Mouse (Mus musculus) bone marrow, adult 2 months (tissue): ENCODE data around the gene Foxe1. TPM values are rescaled to one million over a fixed set of nuclear protein-coding genes. Genes with fewer than 3 reads are reported as not detected.
A peak's percentile ranks its signal among the peaks of the same experiment; 100 is the strongest.

Source experiments
- H3K27ac ChIP-seq: fragments of 200-500 bp; 2 replicates; pipeline ENCODE4 v1.5.1; 2012; ENCODE audit warnings: low read depth, mild to moderate bottlenecking, control low read depth, inconsistent platforms, low read length; ENCODE audit not compliant: control insufficient read depth, poor library complexity, insufficient read depth
- H3K4me1 ChIP-seq: fragments of 200-500 bp; 2 replicates; pipeline ENCODE4 v1.6.1; 2011; ENCODE audit warnings: low read length; ENCODE audit not compliant: control insufficient read depth, insufficient read depth
- H3K4me3 ChIP-seq: fragments of 200-500 bp; replicated peaks from 2 replicates; pipeline ENCODE3; 2011; ENCODE audit warnings: mild to moderate bottlenecking, low read depth, low read length, control low read depth; ENCODE audit not compliant: control insufficient read depth
- CTCF ChIP-seq: fragments of 200-500 bp; IDR thresholded peaks from 2 replicates; pipeline ENCODE4 v1.5.1; 2011; ENCODE audit warnings: low read length, control low read depth; ENCODE audit not compliant: control insufficient read depth, insufficient read depth
- POLR2A ChIP-seq: fragments of 200-500 bp; IDR thresholded peaks from 2 replicates; pipeline ENCODE4 v1.6.1; 2011; ENCODE audit warnings: low read depth, mild to moderate bottlenecking, control low read depth, low read length, borderline replicate concordance; ENCODE audit not compliant: control insufficient read depth
- WGBS: fragments of 180-500 bp; shearing (Covaris S2); methylation state at CpG from one replicate; pipeline ENCODE4 v1.1.7; 2018; 5-methylcytosine and 5-hydroxymethylcytosine counted together
- polyA plus RNA-seq: library from polyadenylated mRNA; stranded (reverse); fragments of >200 nt; gene quantifications from 2 replicates; pipeline ENCODE4 v1.2.4, GENCODE M21; 2011; ENCODE audit warnings: low replicate concordance; ENCODE audit not compliant: missing spikeins, insufficient read depth, insufficient read length

Foxe1 gene
- not detected in 2 replicates for polyA plus RNA-seq

GRCm38 (mm10) chr4:46343596-46344260, at the start of gene Foxe1:
TSS of gene Foxe1 (plus strand) at chr4:46343609.
- H3K27ac ChIP-seq = no peak within 1 kb of the TSS; the same call in 1 of the 2 replicates
- H3K4me3 ChIP-seq = no peak within 1 kb of the TSS
- no peaks in the 10 kb centered on the region for H3K4me1 ChIP-seq
- 10% methylated on average over 70 of the region's 70 CpGs for WGBS
- TF ChIP-seq CTCF (no peak), POLR2A (no peak)

- Histone ChIP-seq H3K27ac (no peak overlapping the region), H3K4me1 (no peaks in the 10 kb centered on the region), H3K4me3 (no peak overlapping the region)
- TF ChIP-seq CTCF (no peak), POLR2A (no peak)
- WGBS = 14% methylated on average over 8 of the region's 8 CpGs
Measured at GRCm38 (mm10) chr4:46304071-46304470, 39.3 kb upstream of the Foxe1 start.

GRCm38 (mm10) chr4:46304757-46305384, 38.5 kb upstream of the Foxe1 start:
- under 1% methylated on average over 74 of the region's 78 CpGs for WGBS
- Histone ChIP-seq H3K27ac (no peak overlapping the region), H3K4me1 (no peaks in the 10 kb centered on the region), H3K4me3 (peak overlapping the region; percentile 64)
- no peak for TF ChIP-seq CTCF
- no peak for TF ChIP-seq POLR2A

- no peak for TF ChIP-seq POLR2A
- Histone ChIP-seq H3K27ac (no peak overlapping the region), H3K4me3 (no peak overlapping the region), H3K4me1 (no peaks in the 10 kb centered on the region)
- WGBS = 27% methylated on average over 7 of the region's 7 CpGs
Measured at GRCm38 (mm10) chr4:46305436-46305835, 38.0 kb upstream of the Foxe1 start.

- TF ChIP-seq POLR2A = no peak
- TF ChIP-seq CTCF = no peak
- Histone ChIP-seq H3K4me3 (no peak overlapping the region), H3K27ac (no peak overlapping the region), H3K4me1 (no peaks in the 10 kb centered on the region)
- WGBS = 75% methylated on average over 9 of the region's 9 CpGs
Measured at GRCm38 (mm10) chr4:46307341-46307740, 36.1 kb upstream of the Foxe1 start.

GRCm38 (mm10) chr4:46307869-46308268, 35.5 kb upstream of the Foxe1 start:
- Histone ChIP-seq H3K27ac (no peak overlapping the region), H3K4me1 (no peaks in the 10 kb centered on the region), H3K4me3 (no peak overlapping the region)
- TF ChIP-seq CTCF (no peak), POLR2A (no peak)
- 29% methylated on average over 7 of the region's 7 CpGs for WGBS

- no peak overlapping the region for H3K4me3 ChIP-seq
- TF ChIP-seq POLR2A = no peak
- TF ChIP-seq CTCF = no peak
- no peaks in the 10 kb centered on the region for H3K4me1 ChIP-seq
- H3K27ac ChIP-seq = no peak overlapping the region
- 56% methylated on average over 2 of the region's 2 CpGs for WGBS
Measured at GRCm38 (mm10) chr4:46311631-46312030, 31.8 kb upstream of the Foxe1 start.

GRCm38 (mm10) chr4:46321730-46322389, 21.5 kb upstream of the Foxe1 start:
- Histone ChIP-seq H3K27ac (no peak overlapping the region), H3K4me1 (no peaks in the 10 kb centered on the region), H3K4me3 (no peak overlapping the region)
- TF ChIP-seq CTCF (no peak), POLR2A (no peak)
- 82% methylated on average over 13 of the region's 13 CpGs for whole genome bisulfite sequencing
